Mouse (Mus musculus): ENCODE results near the gene Shisal2a.

DNA sequence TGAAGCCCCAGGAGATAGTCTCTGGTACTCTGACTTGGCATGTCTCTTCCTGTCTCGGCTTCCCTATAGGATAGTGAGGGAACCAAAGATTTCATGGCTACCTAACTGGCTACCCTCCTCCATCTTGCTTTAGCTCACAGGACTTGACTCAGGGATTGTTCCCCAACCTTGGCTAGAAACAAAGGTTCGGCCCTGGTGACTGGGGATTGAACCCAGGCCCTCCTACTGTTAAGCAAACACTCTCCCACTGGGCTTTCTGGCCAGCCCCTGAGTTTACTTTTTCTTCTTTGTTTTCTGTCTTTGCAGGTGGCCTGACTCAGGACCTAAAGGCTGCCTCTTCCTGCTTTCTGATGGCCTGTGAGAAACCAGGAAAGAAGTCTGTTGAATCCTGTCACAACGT is 45.3 kb downstream of the Shisal2a start:
- no peak for TF ChIP-seq CTCF (IDR thresholded peaks at IDR 0.05; ENCODE audit: control insufficient read depth, insufficient read depth, insufficient replicate concordance, low read depth, low read length)
- TF ChIP-seq POLR2A (IDR thresholded peaks at IDR 0.05; ENCODE audit: control insufficient read depth, low read depth, low read length), result no peak
